Mouse (Mus musculus) midbrain, embryonic 13.5 days (tissue): ENCODE measurements at regions not wholly inside any gene's neighbourhood (a gene's known extent, or its start where the extent isn't known, plus 50 kb on each side); places are given as distances from the start of the nearest gene placed in this dataset.
A peak's percentile ranks its signal among the peaks of the same experiment; 100 is the strongest.

Source experiments
- ATAC-seq: fragments of 200-750 bp; cut with Nextera tagmentation; 2 replicates; pipeline ENCODE4 v1.8.0; 2017; ENCODE audit warnings: mild to moderate bottlenecking, moderate TSS enrichment, moderate library complexity
- H3K27ac ChIP-seq: fragments of 300-500 bp; sonication (generic); 2 replicates; pipeline ENCODE4 v1.5.1; 2015; ENCODE audit warnings: inconsistent platforms, mild to moderate bottlenecking, moderate library complexity
- H3K27me3 ChIP-seq: fragments of 300-500 bp; sonication (generic); 2 replicates; pipeline ENCODE4 v1.6.1; 2015; ENCODE audit warnings: mild to moderate bottlenecking, inconsistent platforms
- H3K36me3 ChIP-seq: fragments of 300-500 bp; sonication (generic); 2 replicates; pipeline ENCODE4 v1.6.1; 2015; ENCODE audit warnings: mild to moderate bottlenecking, inconsistent platforms
- H3K4me1 ChIP-seq: fragments of 300-500 bp; sonication (generic); replicated peaks from 2 replicates; pipeline ENCODE4 v1.6.1; 2015; ENCODE audit warnings: inconsistent platforms
- H3K4me2 ChIP-seq: fragments of 300-500 bp; sonication (generic); replicated peaks from 2 replicates; pipeline ENCODE4 v1.6.1; 2015; ENCODE audit warnings: moderate library complexity, mild to moderate bottlenecking, inconsistent platforms
- H3K4me3 ChIP-seq: fragments of 300-500 bp; sonication (generic); replicated peaks from 2 replicates; pipeline ENCODE4 v1.5.1; 2015; ENCODE audit warnings: mild to moderate bottlenecking, inconsistent platforms
- H3K9ac ChIP-seq: fragments of 300-500 bp; sonication (generic); replicated peaks from 2 replicates; pipeline ENCODE4 v1.6.1; 2015; ENCODE audit warnings: mild to moderate bottlenecking, inconsistent platforms
- H3K9me3 ChIP-seq: fragments of 300-500 bp; sonication (generic); 2 replicates; pipeline ENCODE4 v1.6.1; 2016; ENCODE audit warnings: mild to moderate bottlenecking, inconsistent platforms
- WGBS: fragments of 180-500 bp; shearing (Covaris S2); methylation state at CpG from one replicate; pipeline ENCODE4 v1.1.7; 2015; 5-methylcytosine and 5-hydroxymethylcytosine counted together

DNA sequence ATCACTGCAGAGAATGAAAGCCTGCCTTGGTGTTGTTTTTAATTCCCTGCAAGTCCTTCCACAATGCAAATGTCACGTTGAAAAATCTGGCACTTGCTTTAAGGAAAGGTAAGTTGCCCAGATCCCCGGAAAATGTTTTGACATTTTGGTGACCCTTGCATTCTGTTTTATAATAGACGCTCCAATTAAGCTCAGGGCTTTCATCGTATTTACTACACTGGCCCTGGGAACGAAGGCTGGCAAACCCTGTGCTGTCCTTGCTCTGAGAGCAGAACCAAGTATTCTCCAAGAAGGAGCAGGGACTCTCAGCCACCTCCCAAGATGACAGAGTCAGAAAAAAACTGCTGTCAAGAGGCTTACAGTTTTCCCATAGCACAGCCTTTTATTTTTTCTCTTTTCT is 305.9 kb downstream of the Kctd12 start:
- ATAC-seq = no peak
- Histone ChIP-seq H3K4me1 (no peaks in the 10 kb centered on the region), H3K9ac (no peak overlapping the region), H3K27ac (no peak overlapping the region), H3K27me3 (no peaks in the 10 kb centered on the region), H3K36me3 (no peaks in the 10 kb centered on the region), H3K4me3 (no peak overlapping the region), H3K9me3 (no peaks in the 10 kb centered on the region), H3K4me2 (no peak overlapping the region)
- WGBS = 46% methylated on average over 5 of the region's 5 CpGs

- no peak overlapping the region for H3K27ac ChIP-seq
- no peaks in the 10 kb centered on the region for H3K4me1 ChIP-seq
- no peaks in the 10 kb centered on the region for H3K36me3 ChIP-seq
- WGBS = 89% methylated on average over 5 of the region's 5 CpGs
- no peak overlapping the region for H3K4me3 ChIP-seq
- H3K27me3 ChIP-seq = no peaks in the 10 kb centered on the region
- H3K9me3 ChIP-seq = no peaks in the 10 kb centered on the region
- ATAC-seq = no peak
- no peak overlapping the region for H3K4me2 ChIP-seq
- no peak overlapping the region for H3K9ac ChIP-seq
These were observed 307.8 kb downstream of the Kctd12 start for GRCm38 (mm10) chr14:102674635-102675034.

DNA sequence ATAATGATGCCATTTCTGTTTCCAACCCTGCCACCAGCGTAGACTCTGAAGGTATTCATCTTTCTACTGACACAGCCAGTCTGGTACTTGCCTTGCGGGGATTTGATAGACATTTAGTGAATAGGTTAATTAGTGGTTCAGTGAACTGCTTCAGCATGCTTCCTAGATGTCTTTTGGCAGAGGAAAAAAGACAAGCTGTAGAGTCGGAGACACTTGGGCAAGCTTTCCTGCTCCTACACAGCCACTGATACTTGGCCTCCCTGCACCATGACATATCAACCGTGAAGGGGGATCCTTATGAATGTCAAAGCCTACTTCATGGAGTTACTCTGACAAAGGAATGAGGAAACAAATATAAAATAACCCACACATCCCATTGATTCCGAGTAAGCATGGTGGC is 308.7 kb downstream of the Kctd12 start:
- Histone ChIP-seq H3K9ac (no peak overlapping the region), H3K36me3 (no peaks in the 10 kb centered on the region), H3K27me3 (no peaks in the 10 kb centered on the region), H3K4me2 (no peak overlapping the region), H3K4me3 (no peak overlapping the region), H3K9me3 (no peaks in the 10 kb centered on the region), H3K4me1 (no peaks in the 10 kb centered on the region), H3K27ac (no peak overlapping the region)
- 69% methylated on average over 5 of the region's 5 CpGs for WGBS
- no peak for ATAC-seq

- Histone ChIP-seq H3K9ac (no peak overlapping the region), H3K27ac (no peak overlapping the region), H3K4me1 (no peaks in the 10 kb centered on the region), H3K4me2 (no peak overlapping the region), H3K9me3 (no peaks in the 10 kb centered on the region), H3K4me3 (no peak overlapping the region), H3K36me3 (no peaks in the 10 kb centered on the region), H3K27me3 (no peaks in the 10 kb centered on the region)
- no peak for ATAC-seq
- WGBS = 80% methylated on average over 2 of the region's 2 CpGs
These were observed 319.2 kb downstream of the Kctd12 start for GRCm38 (mm10) chr14:102663240-102663639.

- ATAC-seq = no peak
- Histone ChIP-seq H3K9ac (no peak overlapping the region), H3K4me2 (no peak overlapping the region), H3K27ac (no peak overlapping the region), H3K27me3 (no peaks in the 10 kb centered on the region), H3K4me1 (no peaks in the 10 kb centered on the region), H3K9me3 (no peaks in the 10 kb centered on the region), H3K36me3 (no peaks in the 10 kb centered on the region), H3K4me3 (no peak overlapping the region)
- 83% methylated on average over 11 of the region's 11 CpGs for WGBS
These were observed 322.1 kb downstream of the Kctd12 start for GRCm38 (mm10) chr14:102660351-102660750.

- no peak for ATAC-seq
- Histone ChIP-seq H3K4me3 (no peak overlapping the region), H3K9ac (no peak overlapping the region), H3K36me3 (no peaks in the 10 kb centered on the region), H3K27me3 (no peaks in the 10 kb centered on the region), H3K27ac (no peak overlapping the region), H3K4me1 (no peaks in the 10 kb centered on the region), H3K9me3 (no peaks in the 10 kb centered on the region), H3K4me2 (no peak overlapping the region)
- WGBS = 87% methylated on average over 1 of the region's 1 CpGs
These were observed 326.2 kb downstream of the Kctd12 start for GRCm38 (mm10) chr14:102656235-102656634.

- no peak for ATAC-seq
- Histone ChIP-seq H3K27me3 (no peaks in the 10 kb centered on the region), H3K9me3 (no peaks in the 10 kb centered on the region), H3K4me3 (no peak overlapping the region), H3K4me2 (no peak overlapping the region), H3K9ac (no peak overlapping the region), H3K36me3 (no peaks in the 10 kb centered on the region), H3K27ac (no peak overlapping the region), H3K4me1 (no peaks in the 10 kb centered on the region)
- WGBS = 76% methylated on average over 2 of the region's 2 CpGs
These were observed 352.8 kb downstream of the Kctd12 start for GRCm38 (mm10) chr14:102629601-102630000.

GRCm38 (mm10) chr14:102621546-102621945 is 360.9 kb downstream of the Kctd12 start:
- Histone ChIP-seq H3K27me3 (no peaks in the 10 kb centered on the region), H3K27ac (no peak overlapping the region), H3K4me1 (no peaks in the 10 kb centered on the region), H3K4me2 (no peak overlapping the region), H3K4me3 (no peak overlapping the region), H3K9ac (no peak overlapping the region), H3K36me3 (no peaks in the 10 kb centered on the region), H3K9me3 (no peaks in the 10 kb centered on the region)
- ATAC-seq = no peak

- Histone ChIP-seq H3K9me3 (no peaks in the 10 kb centered on the region), H3K4me3 (no peak overlapping the region), H3K4me2 (no peak overlapping the region), H3K27me3 (no peaks in the 10 kb centered on the region), H3K4me1 (no peaks in the 10 kb centered on the region), H3K36me3 (no peaks in the 10 kb centered on the region), H3K9ac (no peak overlapping the region), H3K27ac (no peak overlapping the region)
- 76% methylated on average over 4 of the region's 4 CpGs for WGBS
- ATAC-seq = no peak
These were observed 363.4 kb downstream of the Kctd12 start for GRCm38 (mm10) chr14:102619056-102619455.

DNA sequence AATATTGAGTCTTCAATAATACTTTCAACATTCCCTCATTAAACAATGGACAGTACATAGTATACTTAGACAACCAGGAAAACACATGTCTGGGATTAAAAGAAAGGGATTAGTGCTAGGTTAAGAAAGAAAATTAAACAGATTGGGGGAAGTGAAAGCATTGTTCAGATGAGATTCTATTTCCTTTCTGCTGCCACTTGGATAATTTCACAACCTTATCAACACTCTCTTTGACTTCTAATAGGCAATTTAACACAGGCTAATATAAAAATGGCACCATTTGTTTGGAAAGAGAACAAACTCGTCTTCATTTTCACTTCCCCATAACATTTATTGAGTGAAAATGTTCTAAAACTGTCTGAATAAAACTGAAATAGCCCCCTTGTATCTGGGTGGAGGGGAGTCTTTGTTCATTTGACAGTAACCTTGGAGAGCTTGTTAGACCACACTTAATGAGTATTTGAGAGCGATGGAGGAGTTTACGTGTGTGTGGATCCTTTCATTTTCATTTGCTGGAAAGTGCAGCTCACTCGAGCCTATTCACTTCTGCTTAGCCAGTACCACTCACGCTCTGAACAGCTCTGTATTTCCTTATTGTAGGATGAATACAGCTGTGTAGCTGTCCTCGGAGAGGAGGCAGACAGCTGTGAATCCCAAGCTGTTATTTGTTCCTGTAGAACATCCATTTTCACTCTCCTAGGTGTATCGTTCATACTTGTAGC is 366.7 kb downstream of the Kctd12 start:
- no peaks in the 10 kb centered on the region for H3K27me3 ChIP-seq
- 0 out of 2 replicates have a peak, but pooled peaks have one; percentile 30 for ATAC-seq
- no peaks in the 10 kb centered on the region for H3K9me3 ChIP-seq
- WGBS = 55% methylated on average over 7 of the region's 7 CpGs
- H3K4me2 ChIP-seq = no peak overlapping the region
- no peak overlapping the region for H3K9ac ChIP-seq
- H3K4me1 ChIP-seq = no peaks in the 10 kb centered on the region
- no peak overlapping the region for H3K4me3 ChIP-seq
- no peaks in the 10 kb centered on the region for H3K36me3 ChIP-seq
- no peak overlapping the region for H3K27ac ChIP-seq

GRCm38 (mm10) chr14:102606055-102606454 is 376.4 kb downstream of the Kctd12 start:
- no peak for ATAC-seq
- Histone ChIP-seq H3K9ac (no peak overlapping the region), H3K4me1 (no peaks in the 10 kb centered on the region), H3K36me3 (no peaks in the 10 kb centered on the region), H3K27me3 (no peaks in the 10 kb centered on the region), H3K27ac (no peak overlapping the region), H3K4me2 (no peak overlapping the region), H3K4me3 (no peak overlapping the region), H3K9me3 (no peaks in the 10 kb centered on the region)
- WGBS = 85% methylated on average over 5 of the region's 5 CpGs

DNA sequence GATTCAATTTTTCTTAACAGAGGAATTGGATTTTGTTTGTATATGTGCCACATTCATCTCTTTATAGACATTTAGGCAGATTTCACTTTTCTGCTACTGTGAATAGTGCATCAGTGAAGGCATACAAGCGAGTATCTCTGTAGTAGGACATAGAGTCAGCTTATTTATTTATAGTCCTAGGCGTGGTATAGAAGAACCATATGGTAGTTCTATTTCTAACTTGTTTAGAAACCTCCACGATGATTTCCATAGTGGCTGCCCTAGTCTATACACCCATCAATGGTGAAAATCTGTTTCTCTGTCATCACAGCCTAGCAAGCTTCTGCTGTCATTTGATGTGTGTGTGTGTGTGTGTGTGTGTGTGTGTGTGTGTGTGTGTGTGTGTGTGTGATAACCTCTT is 387.6 kb downstream of the Kctd12 start:
- Histone ChIP-seq H3K27me3 (no peaks in the 10 kb centered on the region), H3K9ac (no peak overlapping the region), H3K4me3 (no peak overlapping the region), H3K9me3 (no peaks in the 10 kb centered on the region), H3K4me2 (no peak overlapping the region), H3K36me3 (no peaks in the 10 kb centered on the region), H3K27ac (no peak overlapping the region), H3K4me1 (no peaks in the 10 kb centered on the region)
- ATAC-seq = no peak
- 87% methylated on average over 3 of the region's 3 CpGs for WGBS

DNA sequence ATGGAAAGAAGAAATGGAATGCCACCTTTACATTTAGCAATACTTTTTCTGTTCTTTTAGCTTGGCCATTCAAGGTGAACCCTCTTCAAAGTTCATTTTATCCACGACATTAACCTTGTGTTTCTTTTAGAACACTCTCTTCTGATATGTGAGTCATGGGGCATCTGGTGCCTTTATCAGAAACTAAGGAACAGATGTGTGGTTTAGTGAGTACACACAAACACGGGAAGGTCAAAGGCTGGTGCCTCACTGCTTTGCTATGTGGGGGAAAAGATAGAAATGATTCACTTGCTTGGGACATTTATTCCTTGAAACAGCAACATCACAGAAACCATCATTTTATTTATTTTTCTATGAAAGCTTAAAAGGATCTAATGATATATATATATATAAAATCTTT is 428.7 kb downstream of the Kctd12 start:
- ATAC-seq = no peak
- H3K9me3 ChIP-seq = no peaks in the 10 kb centered on the region
- no peak overlapping the region for H3K27ac ChIP-seq
- 76% methylated on average over 2 of the region's 2 CpGs for WGBS
- no peak overlapping the region for H3K4me2 ChIP-seq
- H3K36me3 ChIP-seq = no peaks in the 10 kb centered on the region
- no peaks in the 10 kb centered on the region for H3K27me3 ChIP-seq
- H3K9ac ChIP-seq = no peak overlapping the region
- H3K4me3 ChIP-seq = no peak overlapping the region
- H3K4me1 ChIP-seq = no peaks in the 10 kb centered on the region
